Mouse (Mus musculus) embryonic fibroblast, embryonic 13.5 days (primary cell): ENCODE data around the gene Alkbh2.

Experiments used
- CTCF ChIP-seq: IDR thresholded peaks from 2 replicates; pipeline ENCODE4 v1.5.1; 2011; ENCODE audit warnings: mild to moderate bottlenecking, control low read depth, low read length, moderate library complexity, borderline replicate concordance; ENCODE audit not compliant: insufficient read depth
- POLR2A ChIP-seq: IDR thresholded peaks from 2 replicates; pipeline ENCODE4 v1.6.1; 2011; ENCODE audit warnings: low read depth, mild to moderate bottlenecking, control low read depth, low read length, moderate library complexity

DNA sequence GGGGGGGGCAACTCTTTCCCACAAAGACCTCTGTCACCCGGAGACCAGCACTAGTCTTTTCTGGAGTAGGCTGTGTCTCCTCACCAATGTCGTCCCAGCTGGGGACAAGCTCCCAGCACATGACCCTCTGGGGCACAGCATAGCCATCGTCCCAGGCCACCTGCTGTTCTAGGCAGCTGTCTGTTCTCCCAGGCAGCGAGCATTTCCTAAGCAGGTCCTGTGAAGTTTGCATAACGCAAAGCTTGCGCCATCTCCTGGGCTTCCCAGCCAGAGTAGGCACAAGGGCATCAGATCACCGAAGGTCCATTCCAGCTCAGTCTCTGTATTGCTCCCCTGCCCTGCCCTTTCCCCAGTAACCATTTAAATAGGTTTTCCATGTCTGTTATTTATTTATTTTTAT, 29.2 kb upstream of the Alkbh2 start:
- no peak for TF ChIP-seq CTCF
- TF ChIP-seq POLR2A = no peak
